Mouse (Mus musculus): ENCODE results near the gene Etv6.

DNA sequence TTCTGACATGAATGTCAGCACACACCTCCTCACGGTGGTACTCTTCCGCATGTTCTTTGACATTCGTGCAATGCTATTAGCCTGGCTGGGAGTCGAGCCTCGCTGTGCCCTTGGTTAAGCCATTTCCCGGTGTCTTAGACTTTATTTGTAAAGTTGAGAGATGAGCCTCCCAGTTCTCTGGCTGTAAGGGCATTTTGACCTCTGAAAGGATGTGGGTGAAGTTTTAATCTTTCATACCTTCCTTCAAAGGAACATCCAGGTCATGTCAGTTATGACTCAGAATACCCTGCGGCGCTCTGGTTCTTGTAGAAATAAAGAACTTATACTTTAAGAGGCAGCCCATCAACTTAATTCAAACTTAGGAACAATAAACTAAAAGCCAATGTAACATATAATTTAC is 32.0 kb downstream of the Etv6 start:
- TF ChIP-seq GATA1 (IDR thresholded peaks at IDR 0.05; ENCODE audit: low read length): no peak
- TF ChIP-seq TAL1 (IDR thresholded peaks at IDR 0.05; ENCODE audit: low read length): no peak

All from erythroblast, embryonic 14.5 days (primary cell).